Mouse (Mus musculus) lung, adult 2 months (tissue): ENCODE results near the gene Dcdc2c. TPM values are rescaled to one million over a fixed set of nuclear protein-coding genes. Genes with fewer than 3 reads are reported as not detected.

Experiments
- DNase-seq: peaks from one replicate; pipeline ENCODE4 v3.0.0; 2022
- H3K4me1 ChIP-seq: fragments of 200-500 bp; 2 replicates; pipeline ENCODE4 v1.6.1; 2011; ENCODE audit warnings: low read length; ENCODE audit not compliant: control insufficient read depth, insufficient read depth
- H3K4me3 ChIP-seq: fragments of 200-500 bp; replicated peaks from 2 replicates; pipeline ENCODE3; 2011; ENCODE audit warnings: low read depth, mild to moderate bottlenecking, control low read depth, low read length; ENCODE audit errors: extremely low read depth
- CTCF ChIP-seq: fragments of 200-500 bp; IDR thresholded peaks from 2 replicates; pipeline ENCODE4 v1.5.1; 2011; ENCODE audit warnings: mild to moderate bottlenecking, low read length, control low read depth; ENCODE audit not compliant: insufficient read depth
- POLR2A ChIP-seq: fragments of 200-500 bp; IDR thresholded peaks from 2 replicates; pipeline ENCODE4 v1.6.1; 2011; ENCODE audit warnings: low read depth, mild to moderate bottlenecking, control low read depth, low read length, borderline replicate concordance; ENCODE audit errors: extremely low read depth
- WGBS: fragments of 180-500 bp; shearing (Covaris S2); methylation state at CpG from one replicate; pipeline ENCODE4 v1.1.7; 2018; 5-methylcytosine and 5-hydroxymethylcytosine counted together
- polyA plus RNA-seq: library from polyadenylated mRNA; depleted of rRNA; stranded (reverse); fragments of >200 nt; gene quantifications from 2 replicates; pipeline ENCODE4 v1.2.3, GENCODE M21; 2012

The Dcdc2c gene
- polyA plus RNA-seq, 1 experiment: not detected

- no peak for TF ChIP-seq CTCF
- no peak for TF ChIP-seq POLR2A
- no peak for DNase-seq
- Histone ChIP-seq H3K4me1 (no peaks in the 10 kb centered on the region), H3K4me3 (no peak overlapping the region)
- WGBS: 73% methylated on average over 10 of the region's 10 CpGs
Observed at GRCm38 (mm10) chr12:28482483-28483160, 69.6 kb downstream of the Dcdc2c start.

- no peak for TF ChIP-seq CTCF
- TF ChIP-seq POLR2A: no peak
- no peaks in the 10 kb centered on the region for H3K4me1 ChIP-seq
- DNase-seq: no peak
- WGBS: 77% methylated on average over 2 of the region's 2 CpGs
- no peak overlapping the region for H3K4me3 ChIP-seq
Observed at GRCm38 (mm10) chr12:28460951-28461431, 91.2 kb downstream of the Dcdc2c start.

- 67% methylated on average over 7 of the region's 7 CpGs for WGBS
- DNase-seq: no peak
Observed at GRCm38 (mm10) chr12:28460523-28460922, 91.7 kb downstream of the Dcdc2c start.

GRCm38 (mm10) chr12:28458786-28459185 is 93.4 kb downstream of the Dcdc2c start:
- Histone ChIP-seq H3K4me1 (no peaks in the 10 kb centered on the region), H3K4me3 (no peak overlapping the region)
- no peak for DNase-seq
- 84% methylated on average over 5 of the region's 5 CpGs for WGBS
- TF ChIP-seq CTCF (no peak), POLR2A (no peak)

More at GRCm38 (mm10) chr12:28460523-28460922, 91.7 kb downstream of the Dcdc2c start:
- Histone ChIP-seq H3K4me1 (no peaks in the 10 kb centered on the region), H3K4me3 (no peak overlapping the region)
- TF ChIP-seq CTCF (no peak), POLR2A (no peak)

- Histone ChIP-seq H3K4me3 (no peak overlapping the region), H3K4me1 (no peaks in the 10 kb centered on the region)
- DNase-seq: no peak
- 64% methylated on average over 5 of the region's 5 CpGs for WGBS
- TF ChIP-seq POLR2A: no peak
- no peak for TF ChIP-seq CTCF
Observed at GRCm38 (mm10) chr12:28436536-28436935, 115.7 kb downstream of the Dcdc2c start.

- WGBS: 87% methylated on average over 3 of the region's 3 CpGs
- TF ChIP-seq CTCF: no peak
- TF ChIP-seq POLR2A: no peak
- DNase-seq: no peak
- H3K4me3 ChIP-seq: no peak overlapping the region
- H3K4me1 ChIP-seq: no peaks in the 10 kb centered on the region
Observed at GRCm38 (mm10) chr12:28432729-28433067, 119.5 kb downstream of the Dcdc2c start.

GRCm38 (mm10) chr12:28431832-28432728 is 120.1 kb downstream of the Dcdc2c start:
- TF ChIP-seq POLR2A: no peak
- TF ChIP-seq CTCF: peak; percentile 75
- Histone ChIP-seq H3K4me3 (no peak overlapping the region), H3K4me1 (no peaks in the 10 kb centered on the region)
- 10% methylated on average over 19 of the region's 19 CpGs for WGBS
- peak; percentile 46 for DNase-seq

GRCm38 (mm10) chr12:28429856-28430255 is 122.3 kb downstream of the Dcdc2c start:
- 94% methylated on average over 5 of the region's 5 CpGs for WGBS

GRCm38 (mm10) chr12:28416957-28417356 is 135.2 kb downstream of the Dcdc2c start:
- no peak for DNase-seq
- no peaks in the 10 kb centered on the region for H3K4me1 ChIP-seq
- no peak overlapping the region for H3K4me3 ChIP-seq
- whole genome bisulfite sequencing: 69% methylated on average over 4 of the region's 4 CpGs
- no peak for TF ChIP-seq POLR2A
- no peak for TF ChIP-seq CTCF

More at GRCm38 (mm10) chr12:28429856-28430255, 122.3 kb downstream of the Dcdc2c start:
- no peak overlapping the region for H3K4me3 ChIP-seq
- DNase-seq: no peak
- TF ChIP-seq POLR2A (no peak), CTCF (no peak)
- H3K4me1 ChIP-seq: no peaks in the 10 kb centered on the region

GRCm38 (mm10) chr12:28407656-28408405 is 144.4 kb downstream of the Dcdc2c start:
- TF ChIP-seq POLR2A (no peak), CTCF (no peak)
- no peaks in the 10 kb centered on the region for H3K4me1 ChIP-seq
- WGBS: 87% methylated on average over 10 of the region's 10 CpGs
- no peak for DNase-seq
- no peak overlapping the region for H3K4me3 ChIP-seq
